Mouse (Mus musculus) gonadal fat pad, adult 2 months (tissue): ENCODE results near the gene Adcy9. TPM values are rescaled to one million over a fixed set of nuclear protein-coding genes. Genes with fewer than 3 reads are reported as not detected.

Source experiments
- DNase-seq: peaks from one replicate; pipeline ENCODE4 v3.0.0-alpha.2; 2012; ENCODE audit warnings: low read depth
- polyA plus RNA-seq: library from polyadenylated mRNA; depleted of rRNA; stranded (reverse); fragments of >200 nt; gene quantifications from 2 replicates; pipeline ENCODE4 v1.2.3, GENCODE M21; 2012

Adcy9 gene
- polyA plus RNA-seq, 1 experiment, result 10.3 TPM

DNA sequence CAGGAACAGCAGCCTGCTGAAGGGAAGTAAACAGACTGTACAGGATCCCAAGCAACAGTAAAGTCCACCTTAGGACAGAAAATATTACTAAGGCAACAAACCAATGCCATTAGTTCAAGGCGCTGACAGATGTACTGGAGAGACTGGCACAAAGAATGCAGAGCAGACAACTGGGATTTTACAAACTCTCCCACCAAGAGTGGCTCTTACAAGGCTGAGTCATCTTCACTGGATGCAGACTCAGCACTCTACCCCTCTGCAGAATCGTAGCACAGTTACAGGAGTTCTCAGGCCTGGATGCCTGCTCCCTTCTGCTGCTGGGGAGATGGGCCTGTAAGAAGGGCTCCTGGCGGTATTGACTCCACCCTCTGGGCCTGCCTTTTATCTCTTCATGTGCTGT, 99.4 kb downstream of the Adcy9 start:
- no peak for DNase-seq

DNA sequence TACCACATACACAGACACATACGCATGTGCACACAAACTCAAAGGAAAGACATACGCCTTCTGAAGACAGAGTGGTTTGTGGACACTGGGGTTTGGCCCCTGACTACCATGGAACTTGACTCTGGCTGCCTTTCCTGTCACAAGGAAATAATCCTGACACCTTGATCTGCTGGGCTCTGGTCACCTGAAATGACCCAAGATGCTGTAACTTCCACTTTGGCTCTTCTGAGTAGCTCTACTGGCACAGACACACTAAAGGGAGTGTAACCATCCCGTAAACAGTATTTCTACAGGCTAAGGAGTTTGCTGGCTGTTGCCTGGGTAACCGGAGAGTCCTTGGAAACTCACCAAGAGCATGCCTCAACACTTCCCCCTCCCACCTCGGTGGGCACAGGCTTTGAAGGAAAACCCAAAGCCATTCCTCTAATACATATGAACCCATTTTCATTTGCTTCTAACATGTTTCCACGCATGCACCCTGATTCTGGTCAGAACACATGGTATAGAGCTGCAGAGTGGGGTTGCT, 102.2 kb downstream of the Adcy9 start:
- no peak for DNase-seq

DNA sequence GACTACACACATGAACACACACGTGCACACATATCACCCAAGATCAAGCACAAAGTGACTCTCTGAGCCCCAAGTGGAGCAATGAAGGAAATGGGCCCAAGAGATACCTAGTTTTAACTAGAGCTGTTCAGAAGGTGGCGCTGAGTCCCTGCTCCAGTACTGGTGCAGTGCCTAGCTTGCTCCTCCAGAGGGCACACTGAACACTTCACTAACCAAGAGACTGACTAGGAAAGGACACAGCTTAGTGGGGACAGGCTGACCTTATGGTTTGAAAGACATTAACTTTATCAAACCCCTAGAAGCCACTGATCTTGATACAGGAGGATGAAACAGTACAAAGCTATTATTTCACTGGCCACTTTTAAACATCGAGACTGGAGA, 104.2 kb downstream of the Adcy9 start:
- no peak for DNase-seq

DNA sequence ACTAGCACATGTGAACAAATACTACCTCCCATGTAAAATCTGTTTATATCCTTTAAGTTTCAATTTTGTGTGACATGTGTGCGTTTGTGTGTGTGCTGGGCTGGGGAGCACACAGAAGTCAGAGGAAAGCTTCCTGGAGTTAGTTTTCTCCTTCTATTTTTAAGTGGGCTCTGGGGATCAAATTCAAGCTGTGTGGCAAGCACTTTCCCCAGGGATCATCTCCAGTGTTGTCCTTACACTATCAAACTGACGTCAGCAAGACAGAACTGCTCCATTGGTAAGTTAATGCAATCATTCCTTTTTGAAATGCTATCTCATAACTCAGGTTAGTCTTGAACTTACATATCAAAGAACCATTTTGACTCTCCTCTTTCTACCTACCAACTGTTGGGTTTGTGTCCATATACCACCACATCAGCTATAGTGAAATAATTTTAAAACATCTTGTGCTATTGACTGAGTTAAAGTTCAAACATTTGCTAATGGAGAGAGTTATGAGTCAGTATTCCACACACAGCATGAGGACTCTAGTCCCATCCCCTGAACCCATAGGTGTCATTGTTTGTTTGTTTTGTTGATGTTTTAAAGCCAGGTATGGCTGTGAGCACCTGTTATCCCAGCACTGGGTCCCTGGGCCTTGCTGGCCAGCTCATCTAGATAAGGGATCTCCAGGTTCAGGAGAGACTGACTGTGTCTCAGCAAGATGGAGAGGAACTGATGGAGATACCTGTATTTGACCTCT, 104.8 kb downstream of the Adcy9 start:
- no peak for DNase-seq

- peak; percentile 85 for DNase-seq
Measured at GRCm38 (mm10) chr16:4314891-4315290, 105.4 kb downstream of the Adcy9 start.

- no peak for DNase-seq
Measured at GRCm38 (mm10) chr16:4312018-4312417, 108.3 kb downstream of the Adcy9 start.

DNA sequence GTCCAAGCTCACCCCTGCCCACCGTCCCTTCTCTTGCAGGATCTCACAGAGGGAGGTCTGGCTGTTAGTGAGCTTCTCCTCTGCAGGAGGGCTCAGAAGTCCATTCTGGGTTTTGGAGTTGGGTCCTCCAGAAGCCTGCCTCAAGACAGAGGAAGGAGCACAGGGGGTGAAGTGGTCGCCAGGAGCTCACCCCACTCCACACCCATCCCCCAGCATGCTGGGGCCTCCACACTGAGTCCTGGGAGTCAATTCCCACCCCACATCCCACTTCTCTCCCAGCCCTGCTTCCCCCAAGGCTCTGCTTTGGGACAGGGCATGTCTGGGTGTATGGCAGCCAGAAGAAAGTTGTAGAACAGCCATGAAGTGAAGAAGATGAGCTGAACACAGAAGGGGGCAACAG, 108.7 kb downstream of the Adcy9 start:
- no peak for DNase-seq

GRCm38 (mm10) chr16:4307795-4308194, 112.5 kb downstream of the Adcy9 start:
- no peak for DNase-seq

- no peak for DNase-seq
Measured at GRCm38 (mm10) chr16:4304176-4304922, 115.9 kb downstream of the Adcy9 start.

- no peak for DNase-seq
Measured at GRCm38 (mm10) chr16:4303554-4303953, 116.7 kb downstream of the Adcy9 start.

DNA sequence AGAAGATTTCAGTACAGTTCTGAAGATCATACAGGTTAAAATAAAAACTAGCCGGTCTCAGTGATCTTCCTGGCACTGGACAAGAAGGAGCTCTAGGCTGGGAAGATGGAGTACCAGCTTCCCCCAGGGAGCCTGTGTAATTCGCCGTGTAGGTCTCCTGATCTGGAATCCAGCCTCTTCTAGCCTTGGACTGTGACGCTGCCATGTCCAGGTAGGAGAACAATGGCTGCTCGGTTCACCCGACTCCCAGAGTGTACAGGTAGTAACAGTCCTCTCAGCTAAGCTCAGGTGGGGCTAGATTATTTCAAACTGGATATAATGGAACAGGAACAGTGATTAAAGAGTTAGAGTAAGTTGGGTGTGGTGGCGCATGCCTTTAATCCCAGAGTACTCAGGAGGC, 120.0 kb downstream of the Adcy9 start:
- no peak for DNase-seq

DNA sequence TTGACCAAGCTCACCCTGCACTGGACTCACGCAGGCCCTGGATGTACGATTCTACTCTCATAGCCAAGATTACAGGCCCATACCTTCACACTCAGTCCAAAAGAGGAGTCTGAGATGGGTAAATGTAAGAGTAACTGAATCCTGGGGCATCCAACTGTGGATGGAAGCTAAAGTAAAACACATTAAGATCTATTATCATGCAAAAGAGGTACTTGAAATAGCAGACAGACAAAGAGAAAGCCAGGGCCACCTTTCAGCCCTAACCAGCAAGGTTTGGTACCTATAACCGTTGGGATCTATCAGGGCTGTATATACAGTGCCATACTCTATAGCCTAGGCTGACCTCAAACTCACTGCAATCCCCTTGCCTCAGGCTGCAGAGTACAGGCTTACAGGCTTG, 127.0 kb downstream of the Adcy9 start:
- no peak for DNase-seq

DNA sequence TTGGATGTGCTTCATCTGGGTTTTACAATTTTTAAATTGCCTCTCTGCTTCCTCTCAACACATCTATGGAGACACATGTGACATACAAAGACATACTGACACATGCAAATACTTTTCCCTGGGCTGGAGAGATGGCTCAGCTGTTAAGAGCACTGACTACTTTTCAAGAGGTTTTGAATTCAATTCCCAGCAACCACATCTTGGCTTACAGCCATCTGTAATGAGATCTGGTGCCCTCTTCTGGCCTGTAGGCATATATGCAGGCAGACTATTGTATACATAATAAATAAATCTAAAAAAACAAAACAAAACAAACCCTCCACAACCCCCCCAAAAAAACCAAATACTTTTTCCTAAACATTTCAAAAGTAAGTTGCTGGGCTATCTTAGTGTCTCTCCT, 130.8 kb downstream of the Adcy9 start:
- no peak for DNase-seq

GRCm38 (mm10) chr16:4286593-4286992, 133.7 kb downstream of the Adcy9 start:
- no peak for DNase-seq

DNA sequence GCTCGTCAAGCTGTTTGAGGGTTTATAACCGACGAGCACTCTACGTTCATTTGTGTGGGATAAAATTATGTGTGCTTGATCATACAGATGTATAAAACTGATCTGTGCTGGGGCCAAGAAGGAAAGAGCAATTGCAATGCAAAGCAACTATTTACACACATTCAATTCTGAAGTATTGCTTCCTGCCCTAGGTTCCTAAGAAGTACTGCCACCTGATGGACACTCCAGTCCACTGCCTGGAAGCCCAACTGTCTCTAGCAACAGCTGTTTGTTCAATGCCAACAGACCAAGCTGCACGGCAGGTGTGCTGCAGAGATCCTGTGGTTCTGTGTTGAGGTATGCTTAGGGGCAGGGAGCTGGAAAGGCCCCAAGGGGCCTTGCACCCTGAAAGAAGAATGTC, 135.0 kb downstream of the Adcy9 start:
- no peak for DNase-seq

DNA sequence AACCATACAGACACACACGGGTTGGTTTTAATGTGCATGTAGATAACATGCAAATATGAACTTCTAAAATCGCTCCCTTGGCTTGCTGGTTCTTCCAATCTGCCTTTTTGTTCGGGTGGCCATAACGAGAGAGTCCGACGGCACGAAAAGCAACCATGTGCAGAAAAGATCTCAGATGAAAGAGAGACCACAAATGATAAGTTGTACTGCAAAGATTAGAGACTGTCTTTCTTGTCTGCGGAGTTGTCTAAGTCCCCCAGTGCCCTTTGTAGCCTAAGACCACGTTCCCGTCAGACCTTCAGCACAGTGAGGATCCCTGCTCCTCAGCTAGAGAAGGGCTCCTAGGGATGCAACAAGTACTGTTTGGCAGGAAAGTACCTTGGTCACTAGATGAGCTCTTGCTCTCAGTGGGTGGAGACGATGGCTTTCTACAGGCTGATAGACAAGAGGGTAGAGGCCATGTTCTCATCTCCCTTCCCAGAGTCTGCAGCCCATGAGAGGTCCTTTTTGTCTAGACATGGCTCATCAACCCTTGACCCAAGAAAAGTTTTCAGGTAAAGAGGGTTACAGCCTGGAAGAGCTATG, 136.9 kb downstream of the Adcy9 start:
- DNase-seq, result no peak

GRCm38 (mm10) chr16:4281470-4281869, 138.8 kb downstream of the Adcy9 start:
- no peak for DNase-seq

- no peak for DNase-seq
Measured at GRCm38 (mm10) chr16:4280949-4281348, 139.3 kb downstream of the Adcy9 start.

DNA sequence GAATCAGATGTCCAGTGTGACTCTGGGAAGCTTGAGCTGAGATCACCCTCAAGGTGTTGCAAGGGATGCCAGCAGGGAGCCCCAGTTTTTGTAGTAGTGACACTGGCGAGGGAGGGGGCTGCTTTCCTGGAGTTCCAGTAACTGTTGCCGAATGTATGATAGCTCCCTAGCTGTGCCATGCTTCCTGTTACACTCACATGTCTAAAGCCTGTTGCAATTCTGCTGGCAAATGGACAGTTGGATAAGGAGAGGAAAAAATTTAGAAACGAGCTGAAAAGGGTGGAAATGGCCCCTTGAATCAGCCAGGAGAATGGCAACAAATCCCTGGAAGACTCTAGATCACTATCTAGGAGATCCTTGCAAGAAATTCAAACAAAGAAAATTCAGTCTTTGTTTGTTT, 140.7 kb downstream of the Adcy9 start:
- no peak for DNase-seq

DNA sequence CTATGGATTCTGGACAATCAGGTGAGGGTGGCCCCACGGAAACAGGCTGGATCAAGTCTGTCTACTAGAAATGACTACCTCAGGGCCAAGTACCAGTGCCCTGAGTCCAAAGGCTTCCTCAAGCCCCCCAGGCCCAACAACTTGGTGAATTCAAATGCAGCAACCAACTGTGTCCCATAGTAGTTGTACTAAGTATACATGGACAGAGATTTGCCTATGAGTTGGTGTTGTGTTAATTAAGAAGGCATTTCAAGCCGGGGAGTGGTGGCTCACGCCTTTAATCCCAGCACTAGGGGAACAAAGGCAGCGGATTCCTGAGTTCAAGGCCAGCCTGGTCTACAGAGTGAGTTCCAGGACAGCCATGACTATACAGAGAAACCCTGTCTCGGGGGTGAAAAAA, 143.7 kb downstream of the Adcy9 start:
- no peak for DNase-seq

DNA sequence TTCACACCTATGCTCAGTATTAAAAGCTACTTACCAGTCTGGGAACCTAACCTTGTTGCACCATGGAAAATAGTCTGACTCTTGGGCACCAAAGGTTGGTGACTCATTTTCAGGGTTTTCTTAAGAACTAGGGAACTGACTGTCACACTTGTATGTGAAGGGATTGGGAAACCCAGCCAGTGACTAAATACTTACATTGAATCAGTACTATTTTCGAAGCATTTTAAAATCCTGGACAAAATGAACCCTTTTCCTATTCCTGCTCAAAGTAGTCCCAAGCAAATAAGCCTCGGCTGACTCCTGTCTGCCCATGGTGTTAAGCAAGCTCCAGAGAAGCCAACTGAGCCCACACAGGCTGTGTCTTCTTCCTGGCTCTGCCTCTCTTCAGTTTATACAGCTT, 144.1 kb downstream of the Adcy9 start:
- no peak for DNase-seq

DNA sequence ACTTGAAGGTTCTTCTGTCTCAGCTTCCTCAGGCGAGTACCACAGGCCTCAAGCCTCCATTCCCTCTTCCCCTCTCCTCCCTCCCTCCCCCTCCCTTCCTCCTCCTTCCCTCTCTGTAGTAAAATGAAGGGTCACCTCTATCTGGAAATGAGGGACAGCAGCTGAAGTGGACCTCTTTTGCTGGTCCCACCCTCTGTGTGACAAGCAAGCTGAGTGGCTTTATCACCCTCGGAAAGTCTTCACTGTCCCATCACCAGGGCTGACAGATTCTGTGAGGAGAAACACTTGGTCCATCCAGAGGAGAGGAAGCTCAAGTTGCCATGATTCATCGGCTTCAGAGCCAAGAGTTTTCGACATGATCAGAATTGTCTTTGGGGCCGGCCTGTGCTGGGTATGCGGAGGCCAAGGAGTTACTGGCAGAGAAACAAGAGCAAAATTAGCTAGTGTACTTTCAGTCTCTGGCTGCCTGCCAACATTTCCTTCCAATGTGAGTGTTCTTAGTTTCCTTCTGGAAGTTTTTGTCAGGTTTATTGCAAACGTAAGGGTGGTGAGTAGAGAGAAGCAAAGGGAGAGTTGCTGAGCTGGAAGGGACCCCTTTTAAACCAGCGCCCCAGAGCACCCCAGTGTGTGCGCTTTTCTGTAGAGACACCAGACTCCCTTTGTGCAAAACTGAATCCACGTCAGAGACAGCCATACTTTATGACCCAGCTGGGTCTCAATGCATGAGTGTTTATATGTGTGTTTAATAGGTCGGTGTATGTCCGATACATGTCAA, 146.4 kb downstream of the Adcy9 start:
- peak; percentile 50 for DNase-seq
